Mouse (Mus musculus): ENCODE data around the gene Ap1s3.

Ap1s3 gene

GRCm38 (mm10) chr1:79671543-79672337, at the start of gene Ap1s3:
Ap1s3 (minus strand) TSS chr1:79671972.
- peak; percentile 56 for DNase-seq

GRCm38 (mm10) chr1:79714152-79714923, 42.6 kb upstream of the Ap1s3 start:
- no peak for DNase-seq

GRCm38 (mm10) chr1:79713081-79713480, 41.3 kb upstream of the Ap1s3 start:
- DNase-seq: no peak

GRCm38 (mm10) chr1:79711147-79712126, 39.7 kb upstream of the Ap1s3 start:
- DNase-seq: no peak

GRCm38 (mm10) chr1:79710678-79711077, 38.9 kb upstream of the Ap1s3 start:
- no peak for DNase-seq

- DNase-seq: no peak
Measured at GRCm38 (mm10) chr1:79710216-79710615, 38.4 kb upstream of the Ap1s3 start.

- DNase-seq: no peak
Measured at GRCm38 (mm10) chr1:79707383-79707782, 35.6 kb upstream of the Ap1s3 start.

- no peak for DNase-seq
Measured at GRCm38 (mm10) chr1:79706707-79707106, 34.9 kb upstream of the Ap1s3 start.

- DNase-seq: no peak
Measured at GRCm38 (mm10) chr1:79704672-79705071, 32.9 kb upstream of the Ap1s3 start.

- no peak for DNase-seq
Measured at GRCm38 (mm10) chr1:79703520-79703919, 31.7 kb upstream of the Ap1s3 start.

- no peak for DNase-seq
Measured at GRCm38 (mm10) chr1:79698506-79698905, 26.7 kb upstream of the Ap1s3 start.

- no peak for DNase-seq
Measured at GRCm38 (mm10) chr1:79697382-79697781, 25.6 kb upstream of the Ap1s3 start.

GRCm38 (mm10) chr1:79696933-79697332, 25.2 kb upstream of the Ap1s3 start:
- DNase-seq: no peak

- no peak for DNase-seq
Measured at GRCm38 (mm10) chr1:79692482-79692881, 20.7 kb upstream of the Ap1s3 start.

- DNase-seq: no peak
Measured at GRCm38 (mm10) chr1:79687254-79687653, 15.5 kb upstream of the Ap1s3 start.

GRCm38 (mm10) chr1:79684027-79684426, 12.3 kb upstream of the Ap1s3 start:
- DNase-seq: no peak

- DNase-seq: no peak
Measured at GRCm38 (mm10) chr1:79682936-79683335, 11.2 kb upstream of the Ap1s3 start.

- DNase-seq: no peak
Measured at GRCm38 (mm10) chr1:79680777-79681176, 9.0 kb upstream of the Ap1s3 start.

GRCm38 (mm10) chr1:79678117-79678684, 6.4 kb upstream of the Ap1s3 start:
- DNase-seq: no peak

- no peak for DNase-seq
Measured at GRCm38 (mm10) chr1:79675716-79676115, 3.9 kb upstream of the Ap1s3 start.

- no peak for DNase-seq
Measured at GRCm38 (mm10) chr1:79671196-79671542, 603 bp downstream of the Ap1s3 start.

- no peak for DNase-seq
Measured at GRCm38 (mm10) chr1:79669419-79669974, 2.3 kb downstream of the Ap1s3 start.

All from cerebellum, adult 8-10 months (tissue).